Mouse (Mus musculus) ES-Bruce4 (cell line): ENCODE measurements around the gene Dnmt3b. TPM values are rescaled to one million over a fixed set of nuclear protein-coding genes. Genes with fewer than 3 reads are reported as not detected.
"Not testable (repeated sequence)": the region's sequence is repeated elsewhere in the genome, so short reads cannot be mapped to it uniquely, and the experiment has no call there.

Experiments used
- H3K27ac ChIP-seq: 2 replicates; pipeline ENCODE4 v1.5.1; 2012; ENCODE audit warnings: low read length, inconsistent platforms; ENCODE audit not compliant: insufficient read depth
- H3K27me3 ChIP-seq: 2 replicates; pipeline ENCODE4 v1.6.1; 2012; ENCODE audit warnings: mild to moderate bottlenecking, low read length, inconsistent platforms; ENCODE audit not compliant: control insufficient read depth, poor library complexity, insufficient read depth, severe bottlenecking
- H3K36me3 ChIP-seq: 2 replicates; pipeline ENCODE4 v1.6.1; 2012; ENCODE audit warnings: inconsistent platforms, mild to moderate bottlenecking, low read length, moderate library complexity; ENCODE audit not compliant: control insufficient read depth, poor library complexity, insufficient read depth, severe bottlenecking
- H3K4me1 ChIP-seq: one replicate; pipeline ENCODE4 v1.8.1; 2011; ENCODE audit warnings: low read length; ENCODE audit not compliant: control insufficient read depth, insufficient read depth
- H3K4me3 ChIP-seq: 2 replicates; pipeline ENCODE4 v1.5.1; 2011; ENCODE audit warnings: low read depth, mild to moderate bottlenecking, low read length
- H3K9ac ChIP-seq: 2 replicates; pipeline ENCODE4 v1.6.1; 2012; ENCODE audit warnings: low read depth, mild to moderate bottlenecking, inconsistent platforms; ENCODE audit not compliant: poor library complexity, severe bottlenecking
- H3K9me3 ChIP-seq: replicated peaks from 2 replicates; pipeline ENCODE4 v1.6.1; 2012; ENCODE audit warnings: mild to moderate bottlenecking, low read length, inconsistent platforms; ENCODE audit not compliant: control insufficient read depth, poor library complexity, insufficient read depth, severe bottlenecking
- CTCF ChIP-seq: IDR thresholded peaks from one replicate; pipeline ENCODE4 v1.8.1; 2011; ENCODE audit warnings: low read depth, low read length
- EP300 ChIP-seq: IDR thresholded peaks from 2 replicates; pipeline ENCODE4 v1.6.1; 2011; ENCODE audit warnings: low read depth, low read length; ENCODE audit not compliant: insufficient read depth
- POLR2A ChIP-seq: IDR thresholded peaks from one replicate; pipeline ENCODE4 v1.8.1; 2011; ENCODE audit warnings: low read length; ENCODE audit not compliant: insufficient read depth
- polyA plus RNA-seq: library from polyadenylated mRNA; stranded (reverse); fragments of >200 nt; gene quantifications from 2 replicates; pipeline ENCODE4 v1.2.4, GENCODE M21; 2011; ENCODE audit warnings: low read depth; ENCODE audit not compliant: missing spikeins, insufficient read depth, insufficient read length

The Dnmt3b gene
- polyA plus RNA-seq, 1 experiment: 112 TPM

DNA sequence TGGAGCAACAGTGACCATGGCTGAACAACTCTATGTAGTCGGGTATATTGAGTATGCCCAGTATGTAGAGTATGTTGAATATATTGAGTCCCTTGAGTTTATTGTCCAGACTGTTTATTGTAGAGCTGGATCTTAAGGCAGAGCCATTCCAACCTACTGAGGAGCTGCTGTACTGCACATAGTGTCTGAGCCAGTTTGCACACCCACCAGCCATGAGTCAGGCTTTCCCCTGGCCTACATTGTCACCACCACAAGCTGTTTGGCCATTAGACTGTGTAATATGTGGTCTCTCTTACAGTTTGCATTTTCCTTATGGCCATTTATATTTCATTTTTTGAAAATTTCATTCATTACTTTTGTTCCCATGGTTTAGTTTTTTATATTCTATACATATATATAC, 30.7 kb downstream of the Dnmt3b start:
- Histone ChIP-seq H3K27ac (no peak overlapping the region), H3K9ac (no peak overlapping the region), H3K4me1 (no peaks in the 10 kb centered on the region), H3K36me3 (peaks cover 44% of the 10 kb centered on the region), H3K27me3 (no peaks in the 10 kb centered on the region), H3K9me3 (no peaks in the 10 kb centered on the region), H3K4me3 (no peak overlapping the region)
- TF ChIP-seq EP300 (no peak), POLR2A (no peak), CTCF (no peak)

DNA sequence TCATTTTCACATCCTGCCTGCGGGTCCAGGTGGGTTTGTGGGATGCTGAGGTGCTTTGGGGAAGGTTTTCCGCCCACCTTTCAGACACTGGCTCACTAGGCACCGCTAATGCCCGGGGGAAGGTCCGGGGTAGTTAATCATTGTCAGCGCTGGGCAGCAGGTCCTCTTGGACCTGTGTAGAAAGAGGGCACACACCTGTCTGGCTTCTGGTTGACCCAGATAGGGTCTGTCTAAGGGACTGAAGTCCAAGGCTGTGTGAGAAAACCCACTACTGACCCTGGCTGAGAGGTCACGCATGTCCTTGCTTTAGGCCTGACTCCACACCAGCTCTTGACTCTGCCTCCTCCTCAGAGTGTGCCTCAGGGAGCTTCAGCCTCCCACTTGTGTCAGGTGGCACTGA, 44.2 kb downstream of the Dnmt3b start:
- H3K4me3 ChIP-seq, H3K27me3 ChIP-seq, H3K27ac ChIP-seq, H3K9me3 ChIP-seq, H3K9ac ChIP-seq, H3K36me3 ChIP-seq, H3K4me1 ChIP-seq: not testable (repeated sequence)

DNA sequence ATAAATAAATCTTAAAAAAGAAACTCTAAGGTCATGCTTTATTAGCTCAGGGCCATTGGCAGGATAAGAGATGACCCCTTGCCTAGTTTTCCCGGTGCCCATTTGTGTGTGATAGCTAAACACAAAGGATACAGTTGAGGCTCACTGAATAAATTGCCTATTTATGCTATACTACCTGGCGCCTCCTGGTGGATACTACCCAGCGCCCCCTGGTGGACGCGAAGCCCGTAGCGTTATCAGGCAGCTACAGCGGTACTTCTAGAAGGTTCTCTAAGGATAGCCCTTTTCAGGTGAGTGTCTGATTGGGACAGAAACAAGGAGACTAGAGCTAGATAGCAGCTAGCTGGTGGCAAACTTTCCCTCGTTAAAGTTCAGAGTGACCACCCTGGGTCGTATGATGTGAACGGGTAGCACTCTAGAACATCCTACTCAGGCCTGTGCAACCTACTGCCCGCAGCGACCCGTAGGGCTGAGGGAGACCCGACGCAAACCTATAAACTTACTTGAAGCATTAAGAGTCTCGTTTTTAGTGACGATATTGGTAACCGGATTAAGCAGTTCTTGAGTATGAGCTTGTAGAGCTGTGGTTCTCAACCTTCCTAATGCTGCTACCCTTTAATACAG, 45.3 kb downstream of the Dnmt3b start:
- no peak overlapping the region for H3K4me3 ChIP-seq
- H3K9me3 ChIP-seq: no peaks in the 10 kb centered on the region
- H3K36me3 ChIP-seq: no peaks in the 10 kb centered on the region
- H3K9ac ChIP-seq: no peak overlapping the region
- no peak overlapping the region for H3K27ac ChIP-seq
- H3K27me3 ChIP-seq: no peaks in the 10 kb centered on the region
- TF ChIP-seq EP300: no peak
- peak; percentile 88 for TF ChIP-seq CTCF
- TF ChIP-seq POLR2A: no peak
- no peaks in the 10 kb centered on the region for H3K4me1 ChIP-seq

- no peak within 1 kb of the TSS for H3K27ac ChIP-seq
- H3K4me3 ChIP-seq: no peak within 1 kb of the TSS
- H3K27me3 ChIP-seq: no peaks in the 10 kb centered on the region
- H3K4me1 ChIP-seq: no peaks in the 10 kb centered on the region
- TF ChIP-seq CTCF (no peak), EP300 (no peak), POLR2A (no peak)
- H3K36me3 ChIP-seq: no peaks in the 10 kb centered on the region
- H3K9ac ChIP-seq: no peak within 1 kb of the TSS
- H3K9me3 ChIP-seq: no peaks in the 10 kb centered on the region
Observed at GRCm38 (mm10) chr2:153696352-153696751, 47.1 kb downstream of the Dnmt3b start, which contains the start of gene Dnmt3c. Dnmt3c (plus strand) TSS chr2:153696652.

GRCm38 (mm10) chr2:153703389-153703788, 54.1 kb downstream of the Dnmt3b start:
- TF ChIP-seq EP300 (no peak), CTCF (no peak), POLR2A (no peak)
- Histone ChIP-seq H3K9me3 (no peaks in the 10 kb centered on the region), H3K4me3 (no peak overlapping the region), H3K9ac (no peak overlapping the region), H3K36me3 (no peaks in the 10 kb centered on the region), H3K27ac (no peak overlapping the region), H3K27me3 (no peaks in the 10 kb centered on the region), H3K4me1 (no peaks in the 10 kb centered on the region)

- Histone ChIP-seq H3K9ac (no peak overlapping the region), H3K9me3 (no peaks in the 10 kb centered on the region), H3K4me1 (peaks cover 2% of the 10 kb centered on the region), H3K27ac (no peak overlapping the region), H3K4me3 (no peak overlapping the region), H3K27me3 (no peaks in the 10 kb centered on the region), H3K36me3 (no peaks in the 10 kb centered on the region)
- TF ChIP-seq CTCF (peak; percentile 46), EP300 (no peak)
Observed at GRCm38 (mm10) chr2:153710701-153711330, 61.6 kb downstream of the Dnmt3b start.
